Mouse (Mus musculus) MEL (cell line): ENCODE results near the gene Tmprss2.

Source experiments
- CHD1 ChIP-seq: IDR thresholded peaks from 2 replicates; pipeline ENCODE4 v1.6.1; 2012; ENCODE audit warnings: low read depth, mild to moderate bottlenecking, inconsistent platforms, low read length, improper control_type of control experiment
- CHD2 ChIP-seq: IDR thresholded peaks from 2 replicates; pipeline ENCODE4 v1.6.1; 2011; ENCODE audit warnings: low read length, improper control_type of control experiment
- CTCF ChIP-seq, 3 experiments: IDR thresholded peaks in 2 of 3; conservative IDR thresholded peaks in 1 of 3; 2 replicates each; pipeline ENCODE4 v1.5.1; 2011 to 2012; ENCODE audit warnings: low read length in 3 of 3, low read depth in 2 of 3, mild to moderate bottlenecking in 2 of 3, improper control_type of control experiment in 1 of 3, inconsistent platforms in 1 of 3, mixed read lengths in 1 of 3, moderate library complexity in 1 of 3; ENCODE audit not compliant: control insufficient read depth in 1 of 3, insufficient read depth in 1 of 3, poor library complexity in 1 of 3, severe bottlenecking in 1 of 3
- NRF1 ChIP-seq: IDR thresholded peaks from 2 replicates; pipeline ENCODE4 v1.6.1; 2014; ENCODE audit warnings: low read depth, mild to moderate bottlenecking, inconsistent platforms, low read length, improper control_type of control experiment, moderate library complexity; ENCODE audit not compliant: poor library complexity, insufficient read depth, severe bottlenecking
- SMC3 ChIP-seq: IDR thresholded peaks from 2 replicates; pipeline ENCODE4 v1.6.1; 2011; ENCODE audit warnings: low read depth, low read length, improper control_type of control experiment

- TF ChIP-seq CHD2 (no peak), SMC3 (peak; percentile 90), NRF1 (no peak), CTCF (IDR thresholded peaks at IDR 0.05 in 2 of 3, conservative IDR thresholded peaks at IDR 0.05 in 1 of 3; ENCODE audit: control insufficient read depth in 1 of 3, insufficient read depth in 1 of 3, low read depth in 2 of 3, low read length in 3 of 3, poor library complexity in 1 of 3, severe bottlenecking in 1 of 3) (peak; percentile 67 to 81 (median 69)), CHD1 (no peak)
These were observed 17.9 kb downstream of the Tmprss2 start for GRCm38 (mm10) chr16:97593057-97593456.
